Mouse (Mus musculus): ENCODE data around the gene Trappc3.

GRCm38 (mm10) chr4:126309922-126310309 is 47.8 kb downstream of the Trappc3 start:
- no peak for TF ChIP-seq TAL1 (IDR thresholded peaks at IDR 0.05; ENCODE audit: low read length)
- no peak for TF ChIP-seq GATA1 (IDR thresholded peaks at IDR 0.05; ENCODE audit: low read length)

All from erythroblast, embryonic 14.5 days (primary cell).